Mouse (Mus musculus): ENCODE measurements around the gene Per2.

DNA sequence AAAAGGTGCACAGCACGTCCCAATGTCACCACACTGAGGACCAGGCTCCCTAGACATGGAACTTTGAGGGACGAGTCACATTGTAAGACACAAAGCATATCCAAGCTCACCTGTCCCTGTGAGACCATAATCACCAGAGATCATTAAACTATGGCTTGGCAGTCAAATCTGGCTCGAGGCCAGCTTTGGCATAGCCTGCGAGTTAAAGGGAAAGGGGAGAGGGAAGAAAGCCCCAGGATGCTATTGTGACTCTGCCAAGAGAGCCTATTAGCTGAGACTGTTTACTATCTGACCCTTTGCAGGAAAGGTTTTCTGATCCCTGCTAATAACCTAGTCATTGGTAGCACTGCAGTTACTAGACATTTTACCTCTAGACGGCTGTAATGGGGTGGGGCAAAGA lies 5.3 kb upstream of the Per2 start:
- TF ChIP-seq CTCF (IDR thresholded peaks at IDR 0.05; ENCODE audit: control insufficient read depth, insufficient read depth, insufficient read length) (no peak), MAX (IDR thresholded peaks at IDR 0.05) (no peak), MYOG (IDR thresholded peaks at IDR 0.05; ENCODE audit: control insufficient read depth, extremely low read depth, insufficient read length) (no peak), MYOD1 (IDR thresholded peaks at IDR 0.05; ENCODE audit: control insufficient read depth, insufficient read length, low read depth) (no peak), CEBPB (IDR thresholded peaks at IDR 0.05; ENCODE audit: low read depth) (no peak), FOSL1 (IDR thresholded peaks at IDR 0.05; ENCODE audit: insufficient read depth, low read length, poor library complexity, severe bottlenecking) (no peak), USF1 (IDR thresholded peaks at IDR 0.05; ENCODE audit: low read depth) (no peak)
